Mouse (Mus musculus): ENCODE data around the gene Rasal1. TPM values are rescaled to one million over a fixed set of nuclear protein-coding genes. Genes with fewer than 3 reads are reported as not detected.

The Rasal1 gene
- polyA plus RNA-seq, 1 experiment from 2014 or later, result 0.48 TPM

- no peak overlapping the region for H3K27ac ChIP-seq (replicated peaks; ENCODE audit: low read depth, low read length)
- WGBS, result 5% methylated on average over 12 of the region's 12 CpGs
- H3K4me1 ChIP-seq (ENCODE audit: control insufficient read depth, insufficient read depth, low read length), result no peaks in the 10 kb centered on the region
- DNase-seq (ENCODE audit: low spot score) (peak; percentile 78), ATAC-seq (ENCODE audit: insufficient number of reproducible peaks, low FRiP score, low TSS enrichment, low read depth) (no peak)
- no peak overlapping the region for H3K4me3 ChIP-seq (ENCODE audit: low read depth, low read length)
- H3K9ac ChIP-seq (ENCODE audit: low read length), result no peak overlapping the region
- H3K36me3 ChIP-seq (ENCODE audit: control insufficient read depth, insufficient read depth, low read length), result no peaks in the 10 kb centered on the region
- no peaks in the 10 kb centered on the region; the same call in 1 of the 2 replicates for H3K27me3 ChIP-seq (ENCODE audit: control insufficient read depth, insufficient read depth, low read length)
- H3K4me2 ChIP-seq (ENCODE audit: low read depth, severe bottlenecking), result no peak overlapping the region
- no peaks in the 10 kb centered on the region for H3K9me3 ChIP-seq (ENCODE audit: control insufficient read depth, low read length)
Measured at GRCm38 (mm10) chr5:120673626-120674025, 25.0 kb downstream of the Rasal1 start.

- H3K9me3 ChIP-seq (ENCODE audit: control insufficient read depth, low read length), result no peaks in the 10 kb centered on the region
- 39% methylated on average over 21 of the region's 21 CpGs for WGBS
- ATAC-seq (ENCODE audit: insufficient number of reproducible peaks, low FRiP score, low TSS enrichment, low read depth), result peak; percentile 50; the same call in 1 of the 2 replicates
- H3K27me3 ChIP-seq (ENCODE audit: control insufficient read depth, insufficient read depth, low read length), result no peaks in the 10 kb centered on the region; the same call in 1 of the 2 replicates
- no peaks in the 10 kb centered on the region for H3K36me3 ChIP-seq (ENCODE audit: control insufficient read depth, insufficient read depth, low read length)
- H3K27ac ChIP-seq (replicated peaks; ENCODE audit: low read depth, low read length), result no peak overlapping the region
- H3K4me3 ChIP-seq (ENCODE audit: low read depth, low read length), result no peak overlapping the region
- H3K4me2 ChIP-seq (ENCODE audit: low read depth, severe bottlenecking), result no peak overlapping the region
- H3K9ac ChIP-seq (ENCODE audit: low read length), result no peak overlapping the region
- H3K4me1 ChIP-seq (ENCODE audit: control insufficient read depth, insufficient read depth, low read length), result no peaks in the 10 kb centered on the region
- peak; percentile 55 for DNase-seq (ENCODE audit: low spot score)
Measured at GRCm38 (mm10) chr5:120674229-120675145, 25.9 kb downstream of the Rasal1 start.

- 15% methylated on average over 2 of the region's 2 CpGs for WGBS
- H3K9ac ChIP-seq (ENCODE audit: low read length), result no peak overlapping the region
- ATAC-seq (ENCODE audit: insufficient number of reproducible peaks, low FRiP score, low TSS enrichment, low read depth) (no peak), DNase-seq (ENCODE audit: low spot score) (no peak)
- H3K27me3 ChIP-seq (ENCODE audit: control insufficient read depth, insufficient read depth, low read length), result peaks cover 10% of the 10 kb centered on the region
- H3K4me1 ChIP-seq (ENCODE audit: control insufficient read depth, insufficient read depth, low read length), result peaks cover 11% of the 10 kb centered on the region; the same call in 1 of the 2 replicates
- H3K36me3 ChIP-seq (ENCODE audit: control insufficient read depth, insufficient read depth, low read length), result no peaks in the 10 kb centered on the region
- H3K9me3 ChIP-seq (ENCODE audit: control insufficient read depth, low read length), result no peaks in the 10 kb centered on the region
- H3K27ac ChIP-seq (replicated peaks; ENCODE audit: low read depth, low read length), result no peak overlapping the region
- no peak overlapping the region for H3K4me3 ChIP-seq (ENCODE audit: low read depth, low read length)
- no peak overlapping the region for H3K4me2 ChIP-seq (ENCODE audit: low read depth, severe bottlenecking)
Measured at GRCm38 (mm10) chr5:120677516-120677915, 28.9 kb downstream of the Rasal1 start.

GRCm38 (mm10) chr5:120679676-120680555, 31.3 kb downstream of the Rasal1 start:
- H3K4me2 ChIP-seq (ENCODE audit: low read depth, severe bottlenecking), result peak overlapping the region; percentile 51
- H3K36me3 ChIP-seq (ENCODE audit: control insufficient read depth, insufficient read depth, low read length), result no peaks in the 10 kb centered on the region
- H3K9me3 ChIP-seq (ENCODE audit: control insufficient read depth, low read length), result no peaks in the 10 kb centered on the region
- peak; percentile 86; the same call in 1 of the 2 replicates for ATAC-seq (ENCODE audit: insufficient number of reproducible peaks, low FRiP score, low TSS enrichment, low read depth)
- DNase-seq (ENCODE audit: low spot score), result peak; percentile 92
- peaks cover 17% of the 10 kb centered on the region; the same call in 1 of the 2 replicates for H3K4me1 ChIP-seq (ENCODE audit: control insufficient read depth, insufficient read depth, low read length)
- 4% methylated on average over 24 of the region's 24 CpGs for WGBS
- peak overlapping the region; percentile 31 for H3K4me3 ChIP-seq (ENCODE audit: low read depth, low read length)
- no peak overlapping the region; the same call in 1 of the 2 replicates for H3K9ac ChIP-seq (ENCODE audit: low read length)
- peak overlapping the region; percentile 65; the same call in 1 of the 2 replicates for H3K27ac ChIP-seq (replicated peaks; ENCODE audit: low read depth, low read length)
- H3K27me3 ChIP-seq (ENCODE audit: control insufficient read depth, insufficient read depth, low read length), result peaks cover 25% of the 10 kb centered on the region

- peaks cover 17% of the 10 kb centered on the region; the same call in 1 of the 2 replicates for H3K4me1 ChIP-seq (ENCODE audit: control insufficient read depth, insufficient read depth, low read length)
- DNase-seq (ENCODE audit: low spot score), result no peak
- H3K4me3 ChIP-seq (ENCODE audit: low read depth, low read length), result no peak overlapping the region; the same call in 1 of the 2 replicates
- no peaks in the 10 kb centered on the region for H3K36me3 ChIP-seq (ENCODE audit: control insufficient read depth, insufficient read depth, low read length)
- WGBS, result 91% methylated on average over 18 of the region's 18 CpGs
- H3K27ac ChIP-seq (replicated peaks; ENCODE audit: low read depth, low read length), result no peak overlapping the region
- H3K4me2 ChIP-seq (ENCODE audit: low read depth, severe bottlenecking), result no peak overlapping the region; the same call in 1 of the 2 replicates
- peaks cover 25% of the 10 kb centered on the region for H3K27me3 ChIP-seq (ENCODE audit: control insufficient read depth, insufficient read depth, low read length)
- H3K9me3 ChIP-seq (ENCODE audit: control insufficient read depth, low read length), result no peaks in the 10 kb centered on the region
- no peak overlapping the region; the same call in 1 of the 2 replicates for H3K9ac ChIP-seq (ENCODE audit: low read length)
- no peak for ATAC-seq (ENCODE audit: insufficient number of reproducible peaks, low FRiP score, low TSS enrichment, low read depth)
Measured at GRCm38 (mm10) chr5:120680918-120681317, 32.3 kb downstream of the Rasal1 start.

- DNase-seq (ENCODE audit: low spot score) (no peak), ATAC-seq (ENCODE audit: insufficient number of reproducible peaks, low FRiP score, low TSS enrichment, low read depth) (no peak)
- Histone ChIP-seq H3K4me2 (ENCODE audit: low read depth, severe bottlenecking) (no peak overlapping the region), H3K9me3 (ENCODE audit: control insufficient read depth, low read length) (no peaks in the 10 kb centered on the region), H3K27ac (replicated peaks; ENCODE audit: low read depth, low read length) (no peak overlapping the region), H3K9ac (ENCODE audit: low read length) (no peak overlapping the region), H3K36me3 (ENCODE audit: control insufficient read depth, insufficient read depth, low read length) (no peaks in the 10 kb centered on the region), H3K4me3 (ENCODE audit: low read depth, low read length) (no peak overlapping the region), H3K4me1 (ENCODE audit: control insufficient read depth, insufficient read depth, low read length) (peaks cover 17% of the 10 kb centered on the region; the same call in 1 of the 2 replicates), H3K27me3 (ENCODE audit: control insufficient read depth, insufficient read depth, low read length) (peaks cover 28% of the 10 kb centered on the region)
- WGBS, result 7% methylated on average over 24 of the region's 24 CpGs
Measured at GRCm38 (mm10) chr5:120682982-120683771, 34.6 kb downstream of the Rasal1 start.

- Histone ChIP-seq H3K9ac (ENCODE audit: low read length) (no peak overlapping the region), H3K4me3 (ENCODE audit: low read depth, low read length) (no peak overlapping the region), H3K9me3 (ENCODE audit: control insufficient read depth, low read length) (no peaks in the 10 kb centered on the region), H3K27ac (replicated peaks; ENCODE audit: low read depth, low read length) (no peak overlapping the region), H3K4me2 (ENCODE audit: low read depth, severe bottlenecking) (no peak overlapping the region), H3K27me3 (ENCODE audit: control insufficient read depth, insufficient read depth, low read length) (peaks cover 31% of the 10 kb centered on the region), H3K36me3 (ENCODE audit: control insufficient read depth, insufficient read depth, low read length) (no peaks in the 10 kb centered on the region), H3K4me1 (ENCODE audit: control insufficient read depth, insufficient read depth, low read length) (peaks cover 19% of the 10 kb centered on the region)
- 79% methylated on average over 8 of the region's 8 CpGs for WGBS
- ATAC-seq (ENCODE audit: insufficient number of reproducible peaks, low FRiP score, low TSS enrichment, low read depth) (no peak), DNase-seq (ENCODE audit: low spot score) (no peak)
Measured at GRCm38 (mm10) chr5:120685678-120686077, 37.1 kb downstream of the Rasal1 start.

Measured in limb, embryonic 11.5 days (tissue).